Mouse (Mus musculus) layer of hippocampus, postnatal 10 days (tissue): ENCODE results near the gene Scgb2b18. TPM values are rescaled to one million over a fixed set of nuclear protein-coding genes. Genes with fewer than 3 reads are reported as not detected.
"Not testable (repeated sequence)": the region's sequence is repeated elsewhere in the genome, so short reads cannot be mapped to it uniquely, and the experiment has no call there.

Experiments
- DNase-seq, 2 experiments: peaks; one replicate each; pipeline ENCODE4 v3.0.0; 2021; ENCODE audit warnings: low spot score in 2 of 2
- long read RNA-seq: library from polyadenylated mRNA; stranded (forward); transcript quantifications from one replicate; pipeline ENCODE4 v2.0.0, GENCODE M21; 2023
- total RNA-seq, 2 experiments: library from RNA; stranded (reverse); gene quantifications; 2 replicates each; pipeline ENCODE4 v1.2.3; 2021

Scgb2b18 gene
- not detected for total RNA-seq
- long read RNA-seq = 0 reads

GRCm38 (mm10) chr7:33173764-33174163 lies at the start of gene Scgb2b18:
Scgb2b18 (minus strand) TSS chr7:33173864.
- not testable (repeated sequence) for DNase-seq

- not testable (repeated sequence) for DNase-seq
These were observed 11.6 kb upstream of the Scgb2b18 start, which contains the start of gene Scgb1b18 for GRCm38 (mm10) chr7:33185268-33185667. Scgb1b18 (plus strand) TSS chr7:33185568.

Other genes starting within 250 kb of the Scgb2b18 start
- not detected for gene Scgb2b17, start 117.3 kb downstream of the Scgb2b18 start, total RNA-seq
- gene Scgb1b17, start 110.4 kb downstream of the Scgb2b18 start, total RNA-seq = not detected
- gene Scgb1b18, start 11.7 kb upstream of the Scgb2b18 start, total RNA-seq = not detected
- gene Scgb2b19, start 106.5 kb upstream of the Scgb2b18 start, total RNA-seq = not detected
- not detected for gene Scgb1b19, start 113.4 kb upstream of the Scgb2b18 start, total RNA-seq
- not detected for gene Scgb2b20, start 192.5 kb upstream of the Scgb2b18 start, total RNA-seq
- not detected for gene Scgb1b20, start 199.4 kb upstream of the Scgb2b18 start, total RNA-seq